Mouse (Mus musculus) G1E (cell line): Measurements from ENCODE around the gene Ski. TPM values are rescaled to one million over a fixed set of nuclear protein-coding genes. Genes with fewer than 3 reads are reported as not detected.

Experiments
- ATAC-seq: 2 replicates; pipeline ENCODE4 v1.8.0; 2016; ENCODE audit warnings: mild to moderate bottlenecking; ENCODE audit not compliant: insufficient number of reproducible peaks, poor library complexity, low FRiP score, severe bottlenecking; ENCODE audit errors: extremely low read depth
- DNase-seq: peaks from one replicate; pipeline ENCODE4 v3.0.0; 2012; ENCODE audit warnings: low spot score
- H3K27me3 ChIP-seq: 2 replicates; pipeline ENCODE4 v1.6.1; 2012; ENCODE audit warnings: mild to moderate bottlenecking, low read length, inconsistent platforms; ENCODE audit not compliant: insufficient read depth
- H3K36me3 ChIP-seq: replicated peaks from 2 replicates; pipeline ENCODE3; 2012; ENCODE audit warnings: mild to moderate bottlenecking, inconsistent platforms
- H3K4me1 ChIP-seq: 2 replicates; pipeline ENCODE4 v1.6.1; 2012; ENCODE audit warnings: low read depth, low read length, inconsistent platforms, mixed read lengths; ENCODE audit not compliant: insufficient read depth
- H3K4me3 ChIP-seq: 2 replicates; pipeline ENCODE4 v1.5.1; 2012; ENCODE audit warnings: low read depth, mild to moderate bottlenecking, inconsistent platforms, low read length, moderate library complexity, mixed read lengths
- H3K9me3 ChIP-seq: replicated peaks from 2 replicates; pipeline ENCODE4 v1.6.1; 2012; ENCODE audit warnings: inconsistent platforms
- CTCF ChIP-seq: IDR thresholded peaks from 2 replicates; pipeline ENCODE4 v1.5.1; 2012; ENCODE audit warnings: low read depth, low read length, inconsistent platforms, mixed read lengths
- GATA1 ChIP-seq: IDR thresholded peaks from 2 replicates; pipeline ENCODE4 v1.6.1; 2012; ENCODE audit warnings: borderline replicate concordance, low read length, inconsistent platforms, mixed read lengths
- GATA2 ChIP-seq: IDR thresholded peaks from 2 replicates; pipeline ENCODE4 v1.6.1; 2012; ENCODE audit warnings: low read depth, low read length, inconsistent platforms, borderline replicate concordance
- POLR2AphosphoS5 ChIP-seq: IDR thresholded peaks from 2 replicates; pipeline ENCODE4 v1.6.1; 2012; ENCODE audit warnings: low read depth, low read length, inconsistent platforms; ENCODE audit not compliant: insufficient replicate concordance
- TAL1 ChIP-seq: conservative IDR thresholded peaks from 2 replicates; pipeline ENCODE4 v1.6.1; 2012; ENCODE audit warnings: low read depth, low read length, inconsistent platforms, mixed read lengths
- polyA plus RNA-seq: library from polyadenylated mRNA; stranded (reverse); fragments of >175 nt; gene quantifications from 2 replicates; pipeline ENCODE4 v1.2.3, GENCODE M21; 2012
- total RNA-seq, 2 experiments: library from RNA; stranded (forward) in 1 of 2; stranded (reverse) in 1 of 2; fragments of 200-1000 nt in 1 of 2; fragments of >200 nt in 1 of 2; fragmentation: Nextera tagmentation in 1 of 2; gene quantifications; 2 replicates each; pipeline ENCODE4 v1.2.3; 2014 to 2017

Ski gene
- total and polyA plus RNA-seq, 3 experiments, result 16.9 to 58.4 (median 40.7) TPM

DNA sequence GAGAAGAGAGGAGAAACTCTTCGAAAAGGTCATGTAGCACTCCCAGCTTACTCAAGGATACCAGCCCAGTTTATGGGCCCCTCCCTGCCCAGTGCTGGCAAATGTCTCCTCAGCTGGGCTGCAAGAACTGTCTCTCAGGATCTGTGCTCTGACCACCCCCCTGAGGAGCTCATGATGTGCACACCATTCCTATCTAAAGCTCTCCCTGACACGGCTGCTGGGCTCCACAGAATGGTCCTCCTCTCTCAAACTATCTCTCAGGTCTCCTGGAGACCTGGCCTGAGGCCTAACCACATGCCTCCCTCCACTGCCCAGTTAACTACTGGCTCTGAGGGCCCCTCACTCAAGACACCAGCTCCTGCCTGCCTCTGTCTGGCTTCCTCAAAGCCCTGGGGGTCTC, 82.2 kb downstream of the Ski start:
- DNase-seq (no peak), ATAC-seq (no peak)
- Histone ChIP-seq H3K36me3 (no peaks in the 10 kb centered on the region), H3K9me3 (no peaks in the 10 kb centered on the region; the same call in 1 of the 2 replicates), H3K4me3 (no peak overlapping the region), H3K27me3 (peaks cover 74% of the 10 kb centered on the region), H3K4me1 (peaks cover 14% of the 10 kb centered on the region)
- TF ChIP-seq POLR2AphosphoS5 (no peak), GATA1 (no peak), TAL1 (no peak)

DNA sequence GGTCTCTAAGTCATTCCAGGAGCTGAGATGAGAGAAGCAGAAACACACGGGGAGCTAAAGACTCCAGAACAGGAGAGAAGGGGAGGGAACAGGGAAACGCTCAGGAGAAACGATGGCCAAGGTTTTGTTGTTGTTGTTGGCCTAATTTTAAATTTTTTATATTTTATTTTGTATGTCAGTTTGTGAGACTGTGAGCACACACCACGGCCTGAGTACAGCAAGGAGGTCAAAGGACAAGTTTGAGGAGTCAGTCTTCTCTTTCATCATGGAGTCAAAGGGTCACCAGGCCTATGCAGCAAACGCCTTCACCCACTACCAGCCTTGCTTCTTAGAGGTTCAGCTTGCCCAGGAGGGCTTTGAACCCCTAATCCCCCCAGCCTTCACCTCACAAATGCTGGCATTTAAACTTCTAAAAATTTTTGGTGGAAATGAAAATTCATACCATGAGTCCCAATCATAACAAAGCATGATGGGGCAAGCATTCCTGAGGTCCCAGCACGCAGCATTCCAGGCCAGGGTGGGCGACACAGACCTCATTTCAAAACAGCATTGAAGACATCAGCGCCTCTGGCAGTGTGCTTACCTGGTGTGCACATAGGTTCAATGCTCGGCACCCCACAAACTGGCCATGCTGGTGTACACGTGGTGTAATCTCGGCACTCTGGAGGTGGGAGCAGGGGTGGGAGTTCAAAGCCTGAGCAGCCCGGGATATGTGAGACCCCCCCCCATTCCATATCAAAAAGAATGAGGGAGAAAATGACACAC, 82.9 kb downstream of the Ski start:
- peaks cover 76% of the 10 kb centered on the region for H3K27me3 ChIP-seq
- DNase-seq (no peak), ATAC-seq (no peak)
- TF ChIP-seq GATA1 (no peak), POLR2AphosphoS5 (no peak), CTCF (no peak)
- no peak overlapping the region for H3K4me3 ChIP-seq
- H3K9me3 ChIP-seq, result no peaks in the 10 kb centered on the region; the same call in 1 of the 2 replicates
- peaks cover 16% of the 10 kb centered on the region for H3K4me1 ChIP-seq
- H3K36me3 ChIP-seq, result no peaks in the 10 kb centered on the region

GRCm38 (mm10) chr4:155138451-155138850, 83.9 kb downstream of the Ski start:
- peaks cover 77% of the 10 kb centered on the region for H3K27me3 ChIP-seq
- H3K4me1 ChIP-seq, result peaks cover 14% of the 10 kb centered on the region
- no peaks in the 10 kb centered on the region for H3K36me3 ChIP-seq
- ATAC-seq, result no peak
- no peaks in the 10 kb centered on the region; the same call in 1 of the 2 replicates for H3K9me3 ChIP-seq
- no peak overlapping the region for H3K4me3 ChIP-seq
- TF ChIP-seq GATA1 (no peak), CTCF (no peak), GATA2 (no peak), TAL1 (no peak), POLR2AphosphoS5 (no peak)
- no peak for DNase-seq

GRCm38 (mm10) chr4:155137891-155138290, 84.5 kb downstream of the Ski start:
- Histone ChIP-seq H3K36me3 (no peaks in the 10 kb centered on the region), H3K4me3 (no peak overlapping the region), H3K27me3 (peaks cover 79% of the 10 kb centered on the region), H3K9me3 (no peaks in the 10 kb centered on the region; the same call in 1 of the 2 replicates), H3K4me1 (peaks cover 14% of the 10 kb centered on the region)
- TF ChIP-seq CTCF (no peak), GATA1 (no peak), POLR2AphosphoS5 (no peak), GATA2 (no peak), TAL1 (no peak)
- no peak for ATAC-seq
- DNase-seq, result no peak

DNA sequence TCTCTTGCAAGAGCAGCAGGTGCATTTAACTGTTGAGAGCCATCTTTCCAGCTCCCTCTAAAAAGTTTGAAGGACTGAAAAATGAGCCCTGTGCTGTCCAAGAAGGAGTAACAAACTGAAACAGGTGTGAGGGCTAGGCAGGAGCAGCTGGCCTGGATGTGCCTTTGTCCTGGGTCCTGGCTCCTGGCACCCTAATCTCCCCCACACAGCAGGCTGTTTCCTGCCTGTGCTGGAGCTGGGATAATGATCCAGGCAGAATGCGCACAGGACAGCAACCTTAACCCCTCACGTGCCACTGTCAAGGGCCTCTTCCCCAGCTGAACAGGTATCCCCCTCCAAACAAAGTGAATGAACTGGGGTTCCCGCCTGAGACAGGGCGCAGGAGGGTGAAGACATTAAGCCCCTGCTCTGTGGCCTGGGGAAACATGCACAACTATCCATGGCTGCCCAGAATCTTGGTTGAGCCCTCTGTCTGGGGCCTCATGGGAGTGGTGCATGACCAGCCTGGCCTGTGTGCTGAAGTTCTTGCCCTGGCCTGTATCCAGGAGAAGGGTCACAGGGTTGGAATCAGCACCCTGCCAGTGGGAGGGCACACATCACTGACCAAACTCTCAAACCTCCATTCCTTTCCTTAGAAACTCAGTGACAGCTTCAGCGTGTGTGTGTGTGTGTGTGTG, 86.3 kb downstream of the Ski start:
- ATAC-seq (no peak), DNase-seq (no peak)
- Histone ChIP-seq H3K4me3 (no peak overlapping the region), H3K4me1 (peaks cover 14% of the 10 kb centered on the region), H3K9me3 (no peaks in the 10 kb centered on the region; the same call in 1 of the 2 replicates), H3K36me3 (no peaks in the 10 kb centered on the region), H3K27me3 (peaks cover 79% of the 10 kb centered on the region)
- TF ChIP-seq TAL1, result no peak
- TF ChIP-seq GATA1, result no peak
- TF ChIP-seq CTCF, result no peak
- TF ChIP-seq POLR2AphosphoS5, result no peak
- TF ChIP-seq GATA2, result no peak

DNA sequence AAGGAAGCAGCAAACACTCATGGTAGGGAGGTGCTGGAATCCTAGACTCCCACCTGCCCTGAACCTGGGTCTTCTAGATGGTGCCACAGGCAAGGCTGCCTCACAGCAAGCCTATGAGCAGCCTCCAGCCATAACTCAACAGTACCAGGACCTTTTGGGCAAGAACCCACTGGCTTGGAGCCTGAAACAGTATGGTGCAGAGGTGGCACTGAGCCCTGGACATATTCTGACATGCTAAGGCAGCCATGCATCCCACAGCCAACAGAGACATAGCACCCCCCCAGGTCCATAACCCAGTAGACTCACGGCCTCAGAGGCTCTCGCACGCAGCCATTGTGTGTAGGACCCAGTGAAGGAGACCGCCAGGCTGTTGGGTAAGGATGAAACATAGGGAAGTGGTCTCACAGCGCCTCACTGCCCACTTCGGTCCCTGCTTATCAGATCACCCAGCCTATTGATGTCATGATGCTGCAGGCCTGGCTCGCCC, 87.7 kb downstream of the Ski start:
- no peak overlapping the region for H3K4me3 ChIP-seq
- ATAC-seq (no peak), DNase-seq (no peak)
- H3K4me1 ChIP-seq, result peaks cover 20% of the 10 kb centered on the region
- H3K9me3 ChIP-seq, result no peaks in the 10 kb centered on the region; the same call in 1 of the 2 replicates
- H3K36me3 ChIP-seq, result no peaks in the 10 kb centered on the region
- no peak for TF ChIP-seq GATA2
- TF ChIP-seq POLR2AphosphoS5, result no peak
- TF ChIP-seq CTCF, result no peak
- no peak for TF ChIP-seq TAL1
- no peak for TF ChIP-seq GATA1
- H3K27me3 ChIP-seq, result peaks cover 80% of the 10 kb centered on the region
